Mouse (Mus musculus) E14TG2a.4 (cell line): ENCODE measurements at regions not wholly inside any gene's neighbourhood (a gene's known extent, or its start where the extent isn't known, plus 50 kb on each side); places are given as distances from the start of the nearest gene placed in this dataset.

Source experiments
- CTCF ChIP-seq: conservative IDR thresholded peaks from 2 replicates; pipeline ENCODE4 v1.5.1; 2014; ENCODE audit warnings: low read length
- NANOG ChIP-seq: IDR thresholded peaks from 2 replicates; pipeline ENCODE4 v1.6.1; 2014; ENCODE audit warnings: borderline replicate concordance, low read length, mixed read lengths
- POU5F1 ChIP-seq: IDR thresholded peaks from 2 replicates; pipeline ENCODE4 v1.6.1; 2014; ENCODE audit warnings: low read length, borderline replicate concordance

GRCm38 (mm10) chr6:94778797-94779196 lies 78.8 kb upstream of the Lrig1 start:
- TF ChIP-seq CTCF (no peak), NANOG (no peak), POU5F1 (no peak)
